Mouse (Mus musculus) intestine, embryonic 15.5 days (tissue): ENCODE measurements around the gene Tardbp. TPM values are rescaled to one million over a fixed set of nuclear protein-coding genes. Genes with fewer than 3 reads are reported as not detected.
A peak's percentile ranks its signal among the peaks of the same experiment; 100 is the strongest.

Source experiments
- ATAC-seq: fragments of 200-750 bp; cut with Nextera tagmentation; 2 replicates; pipeline ENCODE4 v1.8.0; 2017; ENCODE audit warnings: moderate TSS enrichment, moderate library complexity
- H3K27ac ChIP-seq: fragments of 300-500 bp; sonication (generic); 2 replicates; pipeline ENCODE4 v1.5.1; 2015; ENCODE audit warnings: mild to moderate bottlenecking, inconsistent platforms
- H3K27me3 ChIP-seq: fragments of 300-500 bp; sonication (generic); replicated peaks from 2 replicates; pipeline ENCODE4 v1.6.1; 2015; ENCODE audit warnings: inconsistent platforms
- H3K36me3 ChIP-seq: fragments of 300-500 bp; sonication (generic); 2 replicates; pipeline ENCODE4 v1.6.1; 2015; ENCODE audit warnings: inconsistent platforms
- H3K4me1 ChIP-seq: fragments of 300-500 bp; sonication (generic); replicated peaks from 2 replicates; pipeline ENCODE4 v1.6.1; 2015; ENCODE audit warnings: inconsistent platforms
- H3K4me2 ChIP-seq: fragments of 300-500 bp; sonication (generic); replicated peaks from 2 replicates; pipeline ENCODE4 v1.6.1; 2015; ENCODE audit warnings: mild to moderate bottlenecking, inconsistent platforms
- H3K4me3 ChIP-seq: fragments of 300-500 bp; sonication (generic); replicated peaks from 2 replicates; pipeline ENCODE4 v1.5.1; 2015; ENCODE audit warnings: inconsistent platforms
- H3K9ac ChIP-seq: fragments of 300-500 bp; sonication (generic); 2 replicates; pipeline ENCODE4 v1.6.1; 2015; ENCODE audit warnings: inconsistent platforms
- H3K9me3 ChIP-seq: fragments of 300-500 bp; sonication (generic); 2 replicates; pipeline ENCODE4 v1.6.1; 2016; ENCODE audit warnings: inconsistent platforms
- WGBS: fragments of 180-500 bp; shearing (Covaris S2); methylation state at CpG from one replicate; pipeline ENCODE4 v1.1.7; 2015; 5-methylcytosine and 5-hydroxymethylcytosine counted together
- polyA plus RNA-seq: library from polyadenylated mRNA; unstranded; fragments of >200 nt; fragmentation: Nextera tagmentation; extraction: Ambion mirVana; gene quantifications from 2 replicates; pipeline ENCODE4 v1.2.1, GENCODE M21; 2015

The Tardbp gene
- polyA plus RNA-seq, 1 experiment from 2014 or later, result 318 TPM

GRCm38 (mm10) chr4:148607758-148608157 lies 19.1 kb downstream of the Tardbp start:
- Histone ChIP-seq H3K4me2 (no peak overlapping the region), H3K27me3 (no peaks in the 10 kb centered on the region), H3K27ac (no peak overlapping the region), H3K4me1 (0 out of 2 replicates have a peak, but pooled peaks cover 4% of the 10 kb centered on the region), H3K9me3 (no peaks in the 10 kb centered on the region), H3K36me3 (no peaks in the 10 kb centered on the region), H3K4me3 (no peak overlapping the region), H3K9ac (no peak overlapping the region)
- peak; percentile 54 for ATAC-seq
- WGBS, result 29% methylated on average over 5 of the region's 5 CpGs

GRCm38 (mm10) chr4:148604541-148605165 lies 22.2 kb downstream of the Tardbp start:
- Histone ChIP-seq H3K36me3 (no peaks in the 10 kb centered on the region), H3K9me3 (no peaks in the 10 kb centered on the region), H3K4me1 (0 out of 2 replicates have a peak, but pooled peaks cover 4% of the 10 kb centered on the region), H3K9ac (no peak overlapping the region), H3K27ac (no peak overlapping the region), H3K27me3 (no peaks in the 10 kb centered on the region), H3K4me3 (no peak overlapping the region), H3K4me2 (no peak overlapping the region)
- WGBS, result 92% methylated on average over 3 of the region's 3 CpGs
- peak; percentile 51 for ATAC-seq

GRCm38 (mm10) chr4:148604141-148604540 lies 22.7 kb downstream of the Tardbp start:
- H3K27ac ChIP-seq, result no peak overlapping the region
- 78% methylated on average over 7 of the region's 7 CpGs for WGBS
- H3K4me3 ChIP-seq, result no peak overlapping the region
- H3K9me3 ChIP-seq, result no peaks in the 10 kb centered on the region
- H3K27me3 ChIP-seq, result no peaks in the 10 kb centered on the region
- ATAC-seq, result no peak
- H3K4me2 ChIP-seq, result no peak overlapping the region
- H3K9ac ChIP-seq, result no peak overlapping the region
- 0 out of 2 replicates have a peak, but pooled peaks cover 4% of the 10 kb centered on the region for H3K4me1 ChIP-seq
- no peaks in the 10 kb centered on the region for H3K36me3 ChIP-seq

- no peak overlapping the region for H3K4me2 ChIP-seq
- H3K27me3 ChIP-seq, result no peaks in the 10 kb centered on the region
- no peak overlapping the region for H3K9ac ChIP-seq
- WGBS, result 66% methylated on average over 10 of the region's 10 CpGs
- ATAC-seq, result no peak
- no peaks in the 10 kb centered on the region for H3K9me3 ChIP-seq
- no peak overlapping the region for H3K4me3 ChIP-seq
- H3K36me3 ChIP-seq, result peaks cover 4% of the 10 kb centered on the region
- 0 out of 2 replicates have a peak, but pooled peaks cover under 1% of the 10 kb centered on the region for H3K4me1 ChIP-seq
- H3K27ac ChIP-seq, result no peak overlapping the region
Observed at GRCm38 (mm10) chr4:148603376-148604139, 23.3 kb downstream of the Tardbp start.

- no peak for ATAC-seq
- Histone ChIP-seq H3K9ac (no peak within 1 kb of the TSS), H3K4me3 (no peak within 1 kb of the TSS), H3K4me2 (no peak within 1 kb of the TSS), H3K27me3 (no peaks in the 10 kb centered on the region), H3K36me3 (peaks cover 14% of the 10 kb centered on the region), H3K27ac (no peak within 1 kb of the TSS), H3K9me3 (no peaks in the 10 kb centered on the region), H3K4me1 (no peaks in the 10 kb centered on the region)
- WGBS, result 84% methylated on average over 14 of the region's 14 CpGs
Observed at GRCm38 (mm10) chr4:148602357-148603120, 24.3 kb downstream of the Tardbp start, which contains the start of gene Masp2. TSS of gene Masp2 (plus strand) at chr4:148602554.

- Histone ChIP-seq H3K4me3 (no peak overlapping the region), H3K4me1 (no peaks in the 10 kb centered on the region), H3K27ac (no peak overlapping the region), H3K4me2 (no peak overlapping the region), H3K9ac (no peak overlapping the region), H3K36me3 (peaks cover 18% of the 10 kb centered on the region), H3K9me3 (no peaks in the 10 kb centered on the region), H3K27me3 (no peaks in the 10 kb centered on the region)
- ATAC-seq, result no peak
- 78% methylated on average over 4 of the region's 4 CpGs for WGBS
Observed at GRCm38 (mm10) chr4:148601871-148602270, 24.9 kb downstream of the Tardbp start.

GRCm38 (mm10) chr4:148600316-148600715 lies 26.5 kb downstream of the Tardbp start:
- Histone ChIP-seq H3K36me3 (peaks cover 29% of the 10 kb centered on the region), H3K27me3 (no peaks in the 10 kb centered on the region), H3K4me1 (no peaks in the 10 kb centered on the region), H3K9ac (no peak overlapping the region), H3K4me2 (no peak overlapping the region), H3K27ac (no peak overlapping the region), H3K9me3 (no peaks in the 10 kb centered on the region), H3K4me3 (no peak overlapping the region)
- WGBS, result 87% methylated on average over 4 of the region's 4 CpGs
- no peak for ATAC-seq

- Histone ChIP-seq H3K9ac (no peak overlapping the region), H3K9me3 (no peaks in the 10 kb centered on the region), H3K27me3 (no peaks in the 10 kb centered on the region), H3K27ac (no peak overlapping the region), H3K4me1 (no peaks in the 10 kb centered on the region), H3K4me3 (no peak overlapping the region), H3K36me3 (peaks cover 44% of the 10 kb centered on the region), H3K4me2 (no peak overlapping the region)
- no peak for ATAC-seq
- 93% methylated on average over 12 of the region's 12 CpGs for WGBS
Observed at GRCm38 (mm10) chr4:148598826-148599225, 28.0 kb downstream of the Tardbp start.

- Histone ChIP-seq H3K27me3 (no peaks in the 10 kb centered on the region), H3K36me3 (peaks cover 51% of the 10 kb centered on the region), H3K9ac (no peak overlapping the region), H3K4me3 (no peak overlapping the region), H3K4me1 (peaks cover 9% of the 10 kb centered on the region), H3K27ac (no peak overlapping the region), H3K9me3 (no peaks in the 10 kb centered on the region), H3K4me2 (no peak overlapping the region)
- WGBS, result 97% methylated on average over 3 of the region's 3 CpGs
- ATAC-seq, result no peak
Observed at GRCm38 (mm10) chr4:148596731-148597130, 30.1 kb downstream of the Tardbp start.

- no peak overlapping the region for H3K4me3 ChIP-seq
- H3K4me1 ChIP-seq, result peaks cover 9% of the 10 kb centered on the region
- H3K9ac ChIP-seq, result no peak overlapping the region
- H3K27me3 ChIP-seq, result no peaks in the 10 kb centered on the region
- H3K27ac ChIP-seq, result no peak overlapping the region
- WGBS, result 87% methylated on average over 6 of the region's 6 CpGs
- peaks cover 51% of the 10 kb centered on the region for H3K36me3 ChIP-seq
- no peaks in the 10 kb centered on the region for H3K9me3 ChIP-seq
- H3K4me2 ChIP-seq, result no peak overlapping the region
- no peak for ATAC-seq
Observed at GRCm38 (mm10) chr4:148595916-148596315, 30.9 kb downstream of the Tardbp start.

- no peak overlapping the region for H3K4me3 ChIP-seq
- peaks cover 12% of the 10 kb centered on the region for H3K4me1 ChIP-seq
- no peak overlapping the region for H3K4me2 ChIP-seq
- peaks cover 51% of the 10 kb centered on the region for H3K36me3 ChIP-seq
- WGBS, result 93% methylated on average over 11 of the region's 11 CpGs
- no peaks in the 10 kb centered on the region for H3K27me3 ChIP-seq
- no peak for ATAC-seq
- no peak overlapping the region for H3K27ac ChIP-seq
- H3K9ac ChIP-seq, result no peak overlapping the region
- H3K9me3 ChIP-seq, result no peaks in the 10 kb centered on the region
Observed at GRCm38 (mm10) chr4:148593996-148594395, 32.8 kb downstream of the Tardbp start.
